Mouse (Mus musculus): ENCODE data around the gene Erf. TPM values are rescaled to one million over a fixed set of nuclear protein-coding genes. Genes with fewer than 3 reads are reported as not detected.

Gene Erf
- polyA plus RNA-seq, 1 experiment from 2014 or later: 8.5 TPM

- Histone ChIP-seq H3K4me3 (ENCODE audit: low read length) (peak overlapping the region; percentile 100), H3K27me3 (ENCODE audit: control insufficient read depth, insufficient read depth, low read length) (no peaks in the 10 kb centered on the region), H3K27ac (ENCODE audit: low read length) (peak overlapping the region; percentile 99), H3K4me2 (ENCODE audit: low read depth, low read length) (peak overlapping the region; percentile 98), H3K9ac (ENCODE audit: low read length) (peak overlapping the region; percentile 99), H3K9me3 (replicated peaks; ENCODE audit: control insufficient read depth, low read length) (no peaks in the 10 kb centered on the region), H3K4me1 (ENCODE audit: control insufficient read depth, insufficient read depth, low read length) (peaks cover 35% of the 10 kb centered on the region), H3K36me3 (ENCODE audit: control insufficient read depth, insufficient read depth) (peaks cover 24% of the 10 kb centered on the region)
- ATAC-seq (replicated peaks; ENCODE audit: extremely low read depth, insufficient read depth, low FRiP score): no peak
- 16% methylated on average over 4 of the region's 4 CpGs for WGBS
These were observed 3.8 kb downstream of the Erf start for GRCm38 (mm10) chr7:25246759-25247137.

DNA sequence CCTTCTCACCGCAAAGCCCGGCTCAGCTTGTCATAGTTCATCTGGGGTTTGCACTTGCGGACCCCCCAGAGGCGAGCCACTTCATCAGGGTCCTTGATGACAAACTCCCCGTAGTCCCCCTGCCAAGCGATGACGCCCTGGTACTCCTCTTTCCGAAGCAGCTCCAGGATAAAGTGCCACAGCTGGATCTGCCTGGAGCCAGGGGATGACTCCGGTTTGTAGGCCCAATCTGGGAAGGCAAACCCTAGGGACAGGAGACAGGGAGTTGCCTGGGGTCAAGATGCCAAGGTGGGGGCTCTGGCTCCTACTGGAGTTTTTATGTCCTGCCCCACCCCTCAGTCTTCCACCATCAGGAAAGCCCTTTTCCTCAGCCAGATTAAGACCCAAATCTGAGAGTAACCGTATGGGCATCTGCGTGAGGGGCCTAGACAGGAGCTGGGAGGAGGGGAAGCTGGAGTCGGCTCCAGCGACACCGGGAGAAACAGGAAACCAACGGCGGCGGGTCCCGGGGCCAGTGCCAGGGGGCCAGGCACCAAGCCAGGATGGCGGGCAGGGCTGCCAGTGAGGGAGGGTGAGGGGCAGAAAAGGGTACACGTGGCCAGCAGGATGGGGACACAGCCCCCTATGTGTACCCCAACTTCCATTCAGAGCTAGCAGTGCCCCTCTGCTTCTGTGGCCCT is 4.3 kb downstream of the Erf start:
- H3K27me3 ChIP-seq (ENCODE audit: control insufficient read depth, insufficient read depth, low read length): no peaks in the 10 kb centered on the region
- peaks cover 24% of the 10 kb centered on the region for H3K36me3 ChIP-seq (ENCODE audit: control insufficient read depth, insufficient read depth)
- peaks cover 34% of the 10 kb centered on the region for H3K4me1 ChIP-seq (ENCODE audit: control insufficient read depth, insufficient read depth, low read length)
- H3K27ac ChIP-seq (ENCODE audit: low read length): peak overlapping the region; percentile 99
- no peak for ATAC-seq (replicated peaks; ENCODE audit: extremely low read depth, insufficient read depth, low FRiP score)
- H3K9me3 ChIP-seq (replicated peaks; ENCODE audit: control insufficient read depth, low read length): no peaks in the 10 kb centered on the region
- 32% methylated on average over 20 of the region's 20 CpGs for WGBS
- H3K4me2 ChIP-seq (ENCODE audit: low read depth, low read length): peak overlapping the region; percentile 98
- peak overlapping the region; percentile 100 for H3K4me3 ChIP-seq (ENCODE audit: low read length)
- H3K9ac ChIP-seq (ENCODE audit: low read length): peak overlapping the region; percentile 99

- Histone ChIP-seq H3K27ac (ENCODE audit: low read length) (no peak overlapping the region), H3K27me3 (ENCODE audit: control insufficient read depth, insufficient read depth, low read length) (no peaks in the 10 kb centered on the region), H3K36me3 (ENCODE audit: control insufficient read depth, insufficient read depth) (peaks cover 24% of the 10 kb centered on the region), H3K4me2 (ENCODE audit: low read depth, low read length) (no peak overlapping the region), H3K9me3 (replicated peaks; ENCODE audit: control insufficient read depth, low read length) (no peaks in the 10 kb centered on the region), H3K4me3 (ENCODE audit: low read length) (no peak overlapping the region), H3K4me1 (ENCODE audit: control insufficient read depth, insufficient read depth, low read length) (peaks cover 38% of the 10 kb centered on the region), H3K9ac (ENCODE audit: low read length) (no peak overlapping the region)
- 83% methylated on average over 30 of the region's 30 CpGs for WGBS
- no peak for ATAC-seq (replicated peaks; ENCODE audit: extremely low read depth, insufficient read depth, low FRiP score)
These were observed 5.8 kb downstream of the Erf start for GRCm38 (mm10) chr7:25244562-25245369.

DNA sequence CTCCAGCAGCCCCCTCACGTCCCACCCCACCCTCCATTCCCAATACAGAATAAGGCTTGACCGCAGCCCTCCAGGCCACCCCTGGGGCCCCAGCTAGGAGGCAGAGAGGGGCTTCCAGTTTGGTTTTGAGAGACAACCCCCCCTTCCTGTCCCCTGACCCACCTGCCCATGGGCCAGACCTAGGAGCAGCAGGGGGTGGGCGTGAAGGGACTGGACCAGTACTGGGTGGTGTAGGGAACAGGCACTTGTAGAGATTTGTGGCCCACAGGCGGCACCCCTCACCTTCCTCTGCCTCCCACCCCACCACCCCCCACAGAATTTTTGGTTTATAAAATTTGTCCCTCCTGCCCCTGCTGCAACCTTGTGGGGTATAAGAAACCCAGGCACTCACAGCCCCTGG is 7.2 kb downstream of the Erf start:
- Histone ChIP-seq H3K4me1 (ENCODE audit: control insufficient read depth, insufficient read depth, low read length) (peaks cover 46% of the 10 kb centered on the region), H3K27ac (ENCODE audit: low read length) (no peak overlapping the region), H3K27me3 (ENCODE audit: control insufficient read depth, insufficient read depth, low read length) (no peaks in the 10 kb centered on the region), H3K36me3 (ENCODE audit: control insufficient read depth, insufficient read depth) (peaks cover 24% of the 10 kb centered on the region), H3K9me3 (replicated peaks; ENCODE audit: control insufficient read depth, low read length) (no peaks in the 10 kb centered on the region), H3K4me3 (ENCODE audit: low read length) (no peak overlapping the region), H3K4me2 (ENCODE audit: low read depth, low read length) (no peak overlapping the region), H3K9ac (ENCODE audit: low read length) (no peak overlapping the region)
- WGBS: 87% methylated on average over 4 of the region's 4 CpGs
- no peak for ATAC-seq (replicated peaks; ENCODE audit: extremely low read depth, insufficient read depth, low FRiP score)

DNA sequence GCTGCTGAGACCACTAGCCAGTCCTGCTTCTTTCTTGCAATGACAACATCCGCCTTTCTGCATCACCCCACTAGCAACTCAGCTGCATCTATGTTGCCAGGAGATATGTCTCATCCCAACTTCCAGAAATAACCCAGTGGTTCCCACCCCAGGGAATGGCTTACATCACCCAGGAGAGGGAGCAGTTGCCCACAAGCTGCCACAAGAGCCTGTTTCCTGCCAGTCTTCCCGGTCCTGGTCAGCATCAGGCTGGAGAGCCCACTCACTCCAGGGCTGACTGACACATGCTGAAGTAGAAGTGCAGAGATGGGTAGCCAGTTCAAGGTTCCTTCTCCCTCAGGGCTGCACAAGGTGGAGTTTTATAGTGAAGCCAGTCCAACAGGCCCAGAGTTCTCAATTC is 9.5 kb downstream of the Erf start:
- no peaks in the 10 kb centered on the region for H3K9me3 ChIP-seq (replicated peaks; ENCODE audit: control insufficient read depth, low read length)
- peaks cover 24% of the 10 kb centered on the region for H3K36me3 ChIP-seq (ENCODE audit: control insufficient read depth, insufficient read depth)
- peak overlapping the region; percentile 39; the same call in 1 of the 2 replicates for H3K27ac ChIP-seq (ENCODE audit: low read length)
- no peak overlapping the region for H3K9ac ChIP-seq (ENCODE audit: low read length)
- H3K4me2 ChIP-seq (ENCODE audit: low read depth, low read length): no peak overlapping the region
- ATAC-seq (replicated peaks; ENCODE audit: extremely low read depth, insufficient read depth, low FRiP score): no peak
- no peak overlapping the region for H3K4me3 ChIP-seq (ENCODE audit: low read length)
- peaks cover 33% of the 10 kb centered on the region for H3K4me1 ChIP-seq (ENCODE audit: control insufficient read depth, insufficient read depth, low read length)
- H3K27me3 ChIP-seq (ENCODE audit: control insufficient read depth, insufficient read depth, low read length): no peaks in the 10 kb centered on the region
- WGBS: 10% methylated on average over 2 of the region's 2 CpGs

- Histone ChIP-seq H3K27ac (ENCODE audit: low read length) (no peak overlapping the region; the same call in 1 of the 2 replicates), H3K4me2 (ENCODE audit: low read depth, low read length) (no peak overlapping the region), H3K4me3 (ENCODE audit: low read length) (no peak overlapping the region), H3K27me3 (ENCODE audit: control insufficient read depth, insufficient read depth, low read length) (no peaks in the 10 kb centered on the region), H3K9me3 (replicated peaks; ENCODE audit: control insufficient read depth, low read length) (no peaks in the 10 kb centered on the region), H3K36me3 (ENCODE audit: control insufficient read depth, insufficient read depth) (peaks cover 24% of the 10 kb centered on the region), H3K4me1 (ENCODE audit: control insufficient read depth, insufficient read depth, low read length) (peaks cover 33% of the 10 kb centered on the region), H3K9ac (ENCODE audit: low read length) (no peak overlapping the region)
- WGBS: 58% methylated on average over 7 of the region's 7 CpGs
- no peak for ATAC-seq (replicated peaks; ENCODE audit: extremely low read depth, insufficient read depth, low FRiP score)
These were observed 9.9 kb downstream of the Erf start for GRCm38 (mm10) chr7:25240631-25241030.

GRCm38 (mm10) chr7:25238829-25239623 is 11.5 kb downstream of the Erf start:
- H3K27ac ChIP-seq (ENCODE audit: low read length): peak overlapping the region; percentile 95
- H3K9ac ChIP-seq (ENCODE audit: low read length): peak overlapping the region; percentile 48
- H3K4me3 ChIP-seq (ENCODE audit: low read length): peak overlapping the region; percentile 90
- peak overlapping the region; percentile 82 for H3K4me2 ChIP-seq (ENCODE audit: low read depth, low read length)
- no peaks in the 10 kb centered on the region for H3K27me3 ChIP-seq (ENCODE audit: control insufficient read depth, insufficient read depth, low read length)
- H3K36me3 ChIP-seq (ENCODE audit: control insufficient read depth, insufficient read depth): peaks cover 13% of the 10 kb centered on the region
- WGBS: under 1% methylated on average over 30 of the region's 30 CpGs
- H3K4me1 ChIP-seq (ENCODE audit: control insufficient read depth, insufficient read depth, low read length): peaks cover 36% of the 10 kb centered on the region
- peak; percentile 34; the same call in 1 of the 2 replicates for ATAC-seq (replicated peaks; ENCODE audit: extremely low read depth, insufficient read depth, low FRiP score)
- H3K9me3 ChIP-seq (replicated peaks; ENCODE audit: control insufficient read depth, low read length): no peaks in the 10 kb centered on the region

DNA sequence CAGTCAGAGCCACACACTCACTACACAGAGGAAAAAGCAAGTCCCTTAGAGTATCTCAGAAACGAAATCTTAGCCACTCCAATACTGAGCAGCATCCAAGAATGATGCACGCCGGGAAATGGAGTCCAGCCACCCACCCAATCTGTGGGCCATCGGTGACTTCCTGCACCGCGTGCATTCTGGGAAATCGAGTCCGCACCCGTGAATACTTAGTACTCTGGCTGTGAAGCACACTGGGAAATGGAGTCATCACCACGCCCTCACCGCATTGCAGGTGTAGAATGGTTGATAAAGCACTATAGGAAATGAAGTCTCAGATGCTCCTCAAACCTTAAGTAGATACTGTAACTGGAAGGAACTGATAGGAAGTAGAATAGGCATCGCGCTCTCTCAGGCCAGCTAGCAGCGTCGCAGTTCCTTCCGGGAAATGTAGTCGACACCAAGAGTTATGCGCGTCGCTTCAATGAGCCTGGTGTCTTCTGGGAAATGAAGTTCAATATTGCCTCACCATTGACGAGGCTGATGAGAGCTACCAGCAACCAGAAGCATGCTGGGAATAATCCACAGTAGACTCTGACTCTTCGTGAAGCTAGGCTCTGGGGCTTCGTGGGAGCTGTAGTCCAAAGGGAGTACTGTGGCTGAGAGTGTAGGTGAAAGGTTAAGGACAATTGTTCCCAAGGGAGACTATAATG is 12.4 kb downstream of the Erf start:
- Histone ChIP-seq H3K27me3 (ENCODE audit: control insufficient read depth, insufficient read depth, low read length) (no peaks in the 10 kb centered on the region), H3K36me3 (ENCODE audit: control insufficient read depth, insufficient read depth) (peaks cover 14% of the 10 kb centered on the region)
- under 1% methylated on average over 23 of the region's 23 CpGs for WGBS

More for the DNA sequence above, 12.4 kb downstream of the Erf start:
- H3K9ac ChIP-seq (ENCODE audit: low read length): peak overlapping the region; percentile 63
- H3K4me1 ChIP-seq (ENCODE audit: control insufficient read depth, insufficient read depth, low read length): peaks cover 36% of the 10 kb centered on the region
- H3K9me3 ChIP-seq (replicated peaks; ENCODE audit: control insufficient read depth, low read length): no peaks in the 10 kb centered on the region
- peak overlapping the region; percentile 95 for H3K27ac ChIP-seq (ENCODE audit: low read length)
- H3K4me3 ChIP-seq (ENCODE audit: low read length): peak overlapping the region; percentile 90
- peak; percentile 87 for ATAC-seq (replicated peaks; ENCODE audit: extremely low read depth, insufficient read depth, low FRiP score)
- H3K4me2 ChIP-seq (ENCODE audit: low read depth, low read length): peak overlapping the region; percentile 82

All from heart, embryonic 16.5 days (tissue).